Mouse (Mus musculus) embryonic fibroblast, embryonic 13.5 days (primary cell): ENCODE results near the gene Dnaic1.

ENCODE experiments used
- CTCF ChIP-seq: IDR thresholded peaks from 2 replicates; pipeline ENCODE4 v1.5.1; 2011; ENCODE audit warnings: mild to moderate bottlenecking, control low read depth, low read length, moderate library complexity, borderline replicate concordance; ENCODE audit not compliant: insufficient read depth
- POLR2A ChIP-seq: IDR thresholded peaks from 2 replicates; pipeline ENCODE4 v1.6.1; 2011; ENCODE audit warnings: low read depth, mild to moderate bottlenecking, control low read depth, low read length, moderate library complexity

DNA sequence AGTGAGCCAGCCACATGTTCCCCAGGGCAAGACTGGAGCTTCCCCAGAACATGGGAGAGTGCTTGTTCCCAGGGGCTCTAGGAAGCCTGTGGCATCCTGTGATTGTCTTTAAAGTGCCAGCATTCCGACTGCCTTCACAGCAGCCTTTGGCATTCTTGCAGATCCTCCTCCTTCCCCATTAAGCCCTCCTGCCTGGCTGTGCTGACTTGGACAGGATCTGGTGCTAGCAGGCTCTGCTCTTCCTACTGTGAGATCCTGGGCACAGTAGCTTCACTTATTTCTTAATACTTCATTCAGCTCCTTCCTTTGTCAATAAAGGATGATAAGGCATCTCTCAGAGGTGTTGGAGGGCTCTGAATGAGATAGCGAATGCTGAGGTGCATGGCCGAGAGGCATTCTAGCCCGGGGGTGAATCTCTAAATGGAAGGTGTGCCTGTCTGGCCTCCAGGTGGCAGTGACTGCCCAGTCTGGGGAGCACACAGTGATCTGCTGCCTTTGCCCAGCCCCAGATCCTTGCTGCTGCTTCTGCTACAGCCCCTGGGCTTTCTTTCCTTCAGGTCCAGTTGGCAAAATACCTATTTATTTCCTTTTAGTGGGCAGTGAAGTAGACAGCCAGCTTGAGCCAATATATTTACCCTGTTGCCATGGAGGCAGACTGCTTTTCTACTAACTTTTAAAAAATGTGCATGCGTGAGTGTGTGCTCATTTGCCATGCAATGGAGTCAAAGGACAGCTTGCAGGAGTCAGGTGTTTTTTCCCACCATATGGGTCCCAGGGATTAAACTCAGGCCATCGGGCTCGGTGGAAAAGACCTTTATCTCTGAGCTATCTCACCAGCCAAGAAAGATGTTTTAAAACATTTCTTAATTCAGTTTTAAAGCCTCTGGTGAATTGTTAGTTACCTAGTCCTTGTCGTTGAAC lies 35.2 kb downstream of the Dnaic1 start:
- TF ChIP-seq CTCF (peak; percentile 56; the same call in 1 of the 2 replicates), POLR2A (no peak)
